Mouse (Mus musculus) megakaryocyte progenitor cell, adult 5-6 weeks (primary cell): Measurements from ENCODE around the gene Epb41l4b. TPM values are rescaled to one million over a fixed set of nuclear protein-coding genes. Genes with fewer than 3 reads are reported as not detected.

ENCODE experiments used
- ATAC-seq: replicated peaks from 2 replicates; pipeline ENCODE4 v1.8.0; 2016; ENCODE audit warnings: mild to moderate bottlenecking, moderate TSS enrichment, inconsistent platforms; ENCODE audit not compliant: poor library complexity
- total RNA-seq, 2 experiments: library from RNA; stranded (forward) in 1 of 2; stranded (reverse) in 1 of 2; fragments of 157-497, 149-512 nt in 1 of 2; fragments of 200-1000 nt in 1 of 2; gene quantifications; 2 replicates each; pipeline versions ENCODE4 v1.2.3 to v1.2.4; 2015 to 2017

Epb41l4b gene
- total RNA-seq (2015) (5.0 and 7.2 TPM in 2 replicates), total RNA-seq (2017) (5.9 and 6.0 TPM in 2 replicates)

GRCm38 (mm10) chr4:57143026-57143937, at the start of gene Epb41l4b:
Gene Epb41l4b (minus strand): TSS chr4:57143437.
- peak; percentile 96 for ATAC-seq

DNA sequence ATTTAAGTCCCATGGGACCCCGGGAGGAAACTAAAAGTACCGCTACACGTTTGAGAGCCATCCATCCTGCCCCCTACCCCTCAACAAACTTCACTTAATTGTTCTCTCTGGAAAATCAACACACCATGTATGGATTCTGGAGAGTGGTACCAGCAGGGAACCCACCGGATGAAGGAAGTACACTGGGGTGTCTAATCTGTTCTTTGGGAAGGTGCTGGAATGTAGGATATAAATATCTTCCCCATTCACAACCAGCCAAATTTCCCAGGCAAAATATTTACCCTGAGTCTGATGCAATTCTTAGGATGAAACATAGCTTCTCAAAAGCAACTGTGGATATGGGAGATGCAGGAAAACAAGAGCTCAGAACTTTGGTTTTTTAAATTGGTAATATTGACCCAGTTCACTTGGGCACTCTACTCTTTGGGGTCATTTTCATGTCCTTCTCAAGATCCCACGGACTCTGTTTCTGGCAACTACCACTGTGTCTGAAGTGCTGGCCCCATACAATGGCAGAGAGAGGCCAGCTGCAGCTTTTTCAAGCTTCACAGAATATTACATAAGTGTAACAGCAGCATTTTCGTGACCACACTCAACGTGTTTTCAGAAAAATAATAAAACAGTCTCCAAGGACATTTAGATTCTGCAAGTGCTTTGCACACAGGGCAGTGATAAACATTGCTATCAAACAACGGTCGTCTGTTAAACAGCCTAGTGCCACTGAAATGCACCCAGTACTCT, 48.5 kb upstream of the Epb41l4b start:
- ATAC-seq, result no peak

GRCm38 (mm10) chr4:57189881-57190280, 46.6 kb upstream of the Epb41l4b start:
- no peak for ATAC-seq

DNA sequence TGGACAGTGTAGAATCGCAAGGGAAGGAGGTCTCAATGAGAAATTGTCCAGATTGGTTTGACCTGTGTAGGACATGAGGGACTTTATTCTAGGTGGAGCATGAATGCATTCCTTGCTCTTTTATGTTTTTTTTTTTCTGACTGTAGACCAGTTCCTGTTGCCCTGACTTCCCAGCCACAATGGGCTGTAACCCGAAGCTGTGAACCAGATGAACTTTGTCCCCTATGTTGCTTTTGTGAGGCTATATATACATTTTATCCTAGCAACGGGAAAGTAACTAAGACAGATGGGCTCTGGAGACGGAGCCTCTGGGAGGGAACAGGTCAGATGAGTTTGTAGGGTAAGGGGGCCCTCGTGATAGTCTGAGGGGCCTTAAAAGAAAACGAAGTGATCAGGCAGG, 42.8 kb upstream of the Epb41l4b start:
- ATAC-seq, result no peak

DNA sequence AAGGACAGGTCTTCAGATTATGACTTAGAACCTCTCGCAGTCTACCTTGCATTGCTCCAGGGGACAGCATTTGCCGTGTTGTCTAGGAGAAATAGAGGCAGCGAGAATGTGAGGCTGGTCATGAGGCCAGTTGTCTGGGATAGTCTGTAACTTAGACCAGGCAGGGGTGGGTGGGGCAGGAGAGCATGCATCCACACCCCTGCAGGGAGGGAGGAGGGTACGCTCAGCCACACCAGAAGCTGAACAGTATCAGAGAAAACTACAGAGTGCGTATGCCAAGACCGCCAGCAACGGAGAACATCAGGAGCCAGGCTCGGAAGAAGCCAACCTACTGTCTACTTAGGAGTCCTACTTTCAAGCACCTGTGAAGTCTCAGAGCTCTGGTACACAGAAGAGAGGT, 42.2 kb upstream of the Epb41l4b start:
- no peak for ATAC-seq

DNA sequence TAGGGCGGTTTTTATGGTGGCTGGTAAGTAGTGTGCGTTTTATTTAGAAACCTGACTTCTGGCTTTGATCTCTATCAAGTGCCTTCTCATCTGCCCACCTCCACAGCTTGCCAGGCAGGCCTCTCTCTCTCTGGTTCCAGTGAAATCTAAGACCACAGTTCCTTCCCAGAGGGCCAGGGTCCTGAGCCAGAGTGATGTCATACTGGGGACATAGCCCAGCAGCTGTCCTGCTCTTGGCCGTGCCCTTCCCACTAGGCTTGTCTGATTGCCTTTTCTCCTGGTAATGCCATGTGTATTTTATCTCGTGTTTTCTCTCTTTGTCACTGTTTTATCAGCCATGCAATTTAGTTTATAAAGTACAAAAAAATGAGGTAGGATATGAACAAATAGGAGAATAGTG, 40.3 kb upstream of the Epb41l4b start:
- ATAC-seq, result no peak

- peak; percentile 39; the same call in 1 of the 2 replicates for ATAC-seq
Measured at GRCm38 (mm10) chr4:57181538-57181937, 38.3 kb upstream of the Epb41l4b start.

- ATAC-seq, result no peak
Measured at GRCm38 (mm10) chr4:57178881-57179280, 35.6 kb upstream of the Epb41l4b start.

DNA sequence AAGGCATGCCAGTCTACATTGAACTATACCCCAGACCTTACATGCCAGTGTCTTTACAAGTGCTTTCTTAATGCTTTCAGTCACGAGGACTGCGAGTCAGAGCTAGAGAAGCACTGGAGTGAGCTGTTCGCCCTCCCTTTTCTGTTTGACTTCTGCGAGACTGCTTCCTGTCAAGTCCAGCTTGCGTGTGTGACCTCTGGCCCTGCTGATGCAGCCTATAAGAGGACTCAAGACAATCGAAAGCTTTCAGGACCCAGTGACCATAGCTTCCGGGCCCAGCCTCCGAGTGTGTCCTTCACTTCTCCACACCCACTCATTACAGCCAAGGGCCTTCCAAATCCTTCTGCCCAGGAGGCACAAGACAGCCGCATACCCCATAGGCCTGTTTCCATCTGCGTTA, 32.1 kb upstream of the Epb41l4b start:
- no peak for ATAC-seq

DNA sequence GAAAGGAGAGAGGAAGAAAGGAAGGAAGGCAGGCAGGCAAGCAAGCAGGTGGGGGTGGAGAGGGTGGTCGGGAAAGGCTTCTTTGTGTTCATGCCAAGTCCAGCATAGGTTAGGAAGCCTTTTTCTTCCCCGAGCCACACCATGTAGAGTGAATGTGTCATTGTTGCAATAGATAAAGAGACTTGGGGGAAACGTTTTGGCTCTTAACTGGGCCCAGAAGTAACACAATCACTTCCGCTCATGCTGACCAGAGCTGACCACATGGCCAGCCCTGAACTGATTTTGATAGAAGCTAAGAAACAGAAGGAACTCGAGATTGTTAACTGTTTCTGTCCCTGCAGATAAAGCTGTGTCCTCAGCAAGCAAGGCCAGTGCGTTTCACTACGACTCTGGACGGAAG, 29.6 kb upstream of the Epb41l4b start:
- peak; percentile 29; the same call in 1 of the 2 replicates for ATAC-seq

- ATAC-seq, result no peak
Measured at GRCm38 (mm10) chr4:57171817-57172216, 28.6 kb upstream of the Epb41l4b start.

- ATAC-seq, result no peak
Measured at GRCm38 (mm10) chr4:57168680-57169079, 25.4 kb upstream of the Epb41l4b start.

- peak; percentile 97 for ATAC-seq
Measured at GRCm38 (mm10) chr4:57168277-57168676, 25.0 kb upstream of the Epb41l4b start.

- no peak for ATAC-seq
Measured at GRCm38 (mm10) chr4:57166922-57167870, 24.0 kb upstream of the Epb41l4b start.

- ATAC-seq, result no peak
Measured at GRCm38 (mm10) chr4:57165654-57166053, 22.4 kb upstream of the Epb41l4b start.

DNA sequence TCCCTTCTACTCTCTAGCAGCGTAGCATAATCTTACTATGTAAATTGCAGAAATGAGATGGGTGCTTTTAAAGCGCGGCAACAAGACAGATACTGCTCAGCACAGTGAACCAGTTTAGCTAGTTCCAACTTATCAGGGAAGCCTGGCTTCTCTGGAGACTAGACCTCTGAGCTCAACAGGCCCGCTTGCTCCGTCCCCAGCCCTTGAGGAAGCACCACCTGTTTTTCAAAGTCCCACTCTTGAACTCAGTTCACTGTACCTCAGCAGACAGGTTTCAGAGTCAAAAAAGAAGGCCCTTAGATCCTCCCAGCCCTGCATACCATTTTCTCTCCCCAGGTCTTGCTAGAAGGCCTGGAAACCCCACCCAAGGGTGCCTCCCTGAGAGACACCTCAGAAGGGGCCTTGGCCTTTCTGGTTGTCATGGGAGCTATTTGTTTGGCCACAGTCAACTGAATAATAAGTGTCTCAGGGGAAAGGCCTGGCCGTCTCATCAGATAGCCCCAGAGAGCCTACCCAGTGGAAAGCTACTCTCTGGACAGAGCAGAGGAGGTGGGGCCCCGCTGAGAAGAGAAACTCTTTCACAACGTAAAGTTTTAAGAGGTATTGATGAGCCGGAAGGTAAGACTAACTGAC, 21.5 kb upstream of the Epb41l4b start:
- ATAC-seq, result no peak

DNA sequence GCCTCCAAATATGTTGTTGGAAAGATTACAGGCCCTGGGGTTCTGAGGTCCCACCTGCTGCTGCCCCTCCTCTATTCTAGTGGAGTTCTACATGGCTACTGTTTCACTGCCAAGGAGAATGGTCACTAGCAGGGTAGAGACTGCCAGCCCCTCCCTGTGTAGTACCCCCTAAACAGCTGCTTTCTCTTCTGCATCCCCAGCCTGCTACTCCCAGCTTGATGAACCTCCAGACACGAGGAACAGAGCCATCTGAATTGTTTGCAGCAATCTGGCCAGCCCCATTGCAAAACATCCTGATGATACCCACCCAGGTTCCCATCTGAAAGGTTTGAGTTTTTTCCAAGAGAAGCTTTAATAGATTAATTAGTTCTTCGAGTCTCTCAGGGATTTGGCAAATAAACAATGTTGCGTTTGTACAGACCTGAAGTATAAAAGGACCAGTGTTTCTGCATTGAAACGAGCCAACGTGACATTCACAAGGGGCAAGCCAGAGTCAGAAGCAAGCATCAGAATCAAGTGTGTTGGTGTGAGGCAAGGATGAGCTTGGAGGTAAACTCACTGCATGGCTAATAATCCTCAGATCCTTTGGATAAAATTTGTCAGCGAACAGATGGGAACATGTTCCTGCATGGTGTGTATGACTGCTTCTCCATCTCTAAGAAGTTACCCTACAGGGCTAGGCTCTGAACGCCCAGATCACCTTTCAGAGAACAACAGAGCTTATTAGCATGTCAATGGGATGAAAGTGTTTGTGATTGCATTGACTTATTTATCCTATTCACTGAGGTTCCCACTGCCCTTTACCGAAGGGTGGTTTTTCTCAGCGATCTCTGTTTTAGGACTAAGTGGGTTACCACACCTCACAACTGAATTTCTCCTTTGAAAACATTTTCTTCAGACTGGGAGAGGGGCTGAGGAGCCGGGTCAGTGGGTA, 19.8 kb upstream of the Epb41l4b start:
- ATAC-seq, result no peak

- no peak for ATAC-seq
Measured at GRCm38 (mm10) chr4:57160571-57160970, 17.3 kb upstream of the Epb41l4b start.

GRCm38 (mm10) chr4:57156549-57157169, 13.4 kb upstream of the Epb41l4b start:
- ATAC-seq, result no peak
